Mouse (Mus musculus) embryo, embryonic 11 days (tissue): Measurements from ENCODE around the gene Unc79.

ENCODE experiments used
- DNase-seq: peaks from one replicate; pipeline ENCODE4 v3.0.0-alpha.2; 2015

The Unc79 gene

GRCm38 (mm10) chr12:103129395-103130248, 181.0 kb downstream of the Unc79 start:
- DNase-seq: no peak

DNA sequence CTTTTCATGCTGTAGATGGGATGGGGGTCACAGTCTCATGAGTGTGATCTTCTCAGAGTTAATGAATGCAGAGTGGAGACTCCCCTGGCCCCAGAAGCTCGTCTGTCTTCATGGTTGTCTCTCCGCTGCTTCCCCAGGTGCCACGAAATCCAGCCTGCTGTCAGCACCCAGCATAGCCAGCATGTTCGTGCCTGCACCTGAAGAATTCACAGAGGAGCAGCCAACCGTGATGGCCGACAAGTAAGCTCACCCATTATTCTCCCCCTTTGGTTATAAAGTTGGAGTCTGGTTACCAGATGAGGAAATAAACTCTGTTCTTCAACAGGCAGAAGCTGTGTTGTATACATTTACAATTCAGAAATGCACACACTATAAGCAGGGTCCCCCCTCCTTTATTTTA, 182.8 kb downstream of the Unc79 start:
- DNase-seq: no peak

DNA sequence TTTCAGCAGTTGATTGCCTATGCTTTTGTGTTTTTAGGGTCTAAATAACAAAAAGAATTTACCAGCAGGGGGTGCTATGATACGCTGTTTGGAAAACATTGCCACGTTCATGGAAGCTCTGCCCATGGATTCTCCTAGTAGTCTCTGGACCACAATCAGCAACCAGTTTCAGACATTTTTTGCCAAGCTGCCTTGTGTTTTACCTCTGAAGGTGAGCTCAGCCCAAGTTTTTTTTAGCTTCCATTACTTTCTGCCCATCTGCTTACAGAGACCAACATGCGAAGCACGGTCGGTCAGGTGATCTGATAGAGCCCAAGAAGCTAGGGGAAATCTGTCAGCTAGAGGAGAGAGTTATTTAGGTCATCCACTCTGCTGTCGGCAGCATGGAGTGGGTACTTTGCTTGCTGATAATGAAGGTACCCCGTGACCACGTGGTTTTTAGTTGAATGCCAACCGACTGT, 193.9 kb downstream of the Unc79 start:
- peak; percentile 93 for DNase-seq

GRCm38 (mm10) chr12:103143798-103144565, 195.3 kb downstream of the Unc79 start:
- peak; percentile 80 for DNase-seq

GRCm38 (mm10) chr12:103150247-103150646, 201.6 kb downstream of the Unc79 start:
- DNase-seq: no peak

DNA sequence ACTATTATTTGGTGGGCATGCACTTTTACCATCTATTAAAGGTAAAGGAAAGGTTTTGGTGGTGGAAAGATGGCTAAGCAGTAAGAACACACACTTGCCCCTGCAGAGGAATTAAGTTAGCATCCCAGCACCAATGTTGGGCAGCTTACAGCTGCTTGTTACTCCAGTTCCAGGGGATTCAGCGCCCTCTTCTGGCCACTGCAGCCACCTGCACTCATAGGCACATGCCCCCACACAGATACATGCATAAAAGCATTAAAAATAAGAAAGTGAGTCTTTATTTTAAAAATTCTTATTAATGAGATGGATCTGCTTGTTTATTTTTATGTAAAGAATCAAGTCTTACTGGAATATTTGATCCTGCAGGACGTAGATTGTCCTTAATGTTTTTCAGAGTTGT, 206.3 kb downstream of the Unc79 start:
- DNase-seq: no peak

GRCm38 (mm10) chr12:103155406-103155805, 206.7 kb downstream of the Unc79 start:
- DNase-seq: no peak

DNA sequence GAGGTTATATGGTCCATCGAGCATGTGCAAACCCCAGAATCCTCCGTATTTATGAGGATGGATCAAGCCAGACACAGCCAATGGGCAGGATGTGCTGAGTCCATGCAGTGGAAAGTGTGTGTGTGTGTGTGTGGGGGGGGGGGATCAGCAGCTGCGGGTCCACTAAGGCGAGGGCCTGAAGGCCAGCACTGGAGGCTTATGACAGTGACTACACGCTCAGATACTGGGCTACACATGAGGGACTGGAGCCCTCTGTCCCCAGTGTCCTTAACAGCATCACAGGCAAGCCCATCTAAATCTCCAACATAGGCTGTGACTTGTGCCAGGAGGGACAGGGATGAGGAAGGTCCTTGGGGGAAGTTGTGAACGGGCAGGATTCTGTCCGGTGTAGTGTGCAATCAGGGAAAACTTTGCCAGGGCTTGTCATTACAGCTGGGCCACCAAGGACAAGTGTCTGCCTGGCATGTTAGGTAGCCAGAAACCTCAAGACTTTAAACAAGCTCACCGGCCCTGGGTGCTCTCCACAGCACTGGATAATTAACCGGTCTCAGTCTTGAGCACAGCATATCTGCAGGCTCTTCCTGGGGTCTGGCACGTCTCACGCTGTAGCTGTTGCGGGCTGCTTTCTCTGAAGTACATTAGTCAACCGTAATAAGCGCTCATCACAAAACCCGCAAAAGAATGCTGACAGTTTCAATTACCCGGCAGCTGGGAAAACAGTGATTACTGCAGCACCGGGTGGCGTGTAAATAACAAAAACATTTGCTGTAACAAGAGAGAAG, 208.7 kb downstream of the Unc79 start:
- no peak for DNase-seq

DNA sequence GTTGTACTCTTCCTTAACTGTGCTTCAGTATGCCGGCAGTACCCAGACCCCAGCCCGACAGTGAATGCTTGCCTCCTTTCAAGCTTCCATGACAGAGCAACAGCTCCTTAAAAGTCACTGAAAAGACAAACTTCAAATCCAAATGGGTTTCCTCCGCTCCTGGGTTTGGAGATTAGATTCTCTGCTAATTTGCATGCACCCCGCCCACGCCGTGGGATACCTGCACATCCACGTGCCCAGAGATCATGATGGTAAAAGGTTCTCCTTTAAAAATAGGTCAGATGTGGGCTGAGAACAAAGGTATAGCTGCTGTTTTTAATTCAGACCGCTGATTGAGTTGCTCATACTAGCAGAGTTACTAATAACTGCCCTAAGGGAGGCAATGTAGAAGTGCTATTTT, 210.4 kb downstream of the Unc79 start:
- DNase-seq: no peak

DNA sequence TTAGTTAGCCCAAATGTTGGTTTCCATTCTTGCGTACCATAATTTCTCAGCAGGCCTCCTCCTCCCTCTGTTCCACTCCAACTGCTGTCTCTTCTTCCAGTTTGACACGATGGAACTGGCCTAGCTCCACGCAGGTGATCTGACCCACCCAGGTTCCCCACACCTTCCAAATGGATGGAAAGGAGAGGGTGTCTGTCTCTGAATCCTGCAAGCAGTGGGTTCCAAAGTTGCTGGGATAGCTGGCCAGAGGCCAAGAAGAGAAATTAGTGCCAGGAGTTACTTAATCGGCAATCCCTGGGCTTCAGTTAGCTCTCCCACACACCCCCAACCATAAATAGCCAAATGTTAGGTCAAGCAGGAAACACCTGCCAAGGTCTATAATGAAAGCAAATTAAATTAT, 212.1 kb downstream of the Unc79 start:
- DNase-seq: no peak

DNA sequence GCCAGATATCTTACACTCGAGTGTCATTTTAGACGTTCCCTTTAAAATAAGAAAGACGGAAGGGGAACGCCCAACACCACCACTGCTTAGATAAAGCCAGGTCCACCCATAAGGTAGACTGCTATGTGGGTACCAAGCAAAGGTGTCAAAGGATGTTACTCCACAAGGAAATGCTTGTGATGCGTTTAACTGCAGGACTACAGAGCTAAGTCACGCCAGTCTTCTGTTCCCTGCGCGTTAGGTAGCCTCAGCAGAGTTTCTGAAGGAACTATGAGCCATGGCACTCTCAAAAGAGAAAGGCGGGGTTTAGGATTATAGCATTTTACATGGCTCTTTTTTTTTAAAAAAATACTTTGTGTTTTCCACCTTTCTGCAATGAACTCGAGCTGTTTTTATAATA, 214.9 kb downstream of the Unc79 start:
- DNase-seq: no peak

- peak; percentile 49 for DNase-seq
These were observed 215.7 kb downstream of the Unc79 start for GRCm38 (mm10) chr12:103164101-103165030.

DNA sequence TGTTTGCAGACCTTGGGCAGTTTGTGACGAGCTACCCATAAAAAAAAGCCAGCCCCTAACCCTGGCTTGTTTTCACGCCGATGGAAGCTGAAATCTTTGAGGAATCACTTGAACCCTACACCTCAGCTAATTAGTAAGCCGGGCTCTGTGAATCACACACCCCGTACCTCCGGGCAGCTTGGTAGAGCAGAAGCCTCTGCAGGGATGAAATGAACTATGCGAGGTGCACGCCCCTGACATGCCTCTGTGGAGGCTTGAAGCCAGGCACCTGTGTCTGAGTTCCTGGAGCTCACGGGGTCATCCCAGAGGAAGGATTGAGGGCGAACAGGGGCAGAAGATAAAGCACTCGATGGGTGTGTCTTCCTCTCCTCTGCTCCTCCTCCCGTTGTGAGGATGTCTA, 220.2 kb downstream of the Unc79 start:
- DNase-seq: no peak

DNA sequence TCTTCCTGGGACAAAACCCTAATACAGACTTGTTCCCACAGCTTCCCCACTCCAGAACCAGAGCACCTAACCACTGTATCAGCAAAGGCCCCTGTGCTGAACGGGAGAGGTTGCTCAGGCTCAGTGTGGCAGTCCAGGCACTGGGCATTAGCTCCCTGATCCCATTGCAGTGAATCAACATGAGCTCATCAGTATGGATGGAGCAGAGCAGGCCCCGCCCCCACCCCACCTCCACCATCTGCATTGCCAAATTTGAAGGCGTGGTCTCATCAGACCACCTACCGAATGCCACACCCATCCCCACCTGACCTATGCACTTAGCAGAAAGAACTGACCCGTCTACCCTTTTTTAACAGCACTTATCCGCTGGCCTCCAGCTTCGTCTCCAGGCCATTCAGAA, 234.4 kb downstream of the Unc79 start:
- DNase-seq: peak; percentile 36

DNA sequence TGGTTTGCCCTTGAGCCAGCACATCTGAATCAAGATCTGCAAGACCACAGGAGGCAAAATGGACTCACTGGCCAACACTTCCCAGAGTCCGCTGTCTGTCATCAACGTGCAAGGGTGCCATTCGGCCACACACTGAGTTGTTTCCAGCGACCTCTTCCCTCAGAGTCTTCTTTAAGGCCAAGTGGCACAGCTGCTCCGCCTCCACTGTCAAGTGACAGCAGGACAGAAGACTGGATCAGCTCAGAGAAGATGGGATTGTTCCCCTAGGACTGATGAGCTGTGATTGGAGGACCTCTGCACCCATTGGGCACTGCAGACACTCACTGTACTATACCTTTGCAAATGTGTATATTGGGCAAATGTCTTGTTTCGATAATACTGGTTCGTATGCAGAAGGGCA, 238.4 kb downstream of the Unc79 start:
- no peak for DNase-seq

DNA sequence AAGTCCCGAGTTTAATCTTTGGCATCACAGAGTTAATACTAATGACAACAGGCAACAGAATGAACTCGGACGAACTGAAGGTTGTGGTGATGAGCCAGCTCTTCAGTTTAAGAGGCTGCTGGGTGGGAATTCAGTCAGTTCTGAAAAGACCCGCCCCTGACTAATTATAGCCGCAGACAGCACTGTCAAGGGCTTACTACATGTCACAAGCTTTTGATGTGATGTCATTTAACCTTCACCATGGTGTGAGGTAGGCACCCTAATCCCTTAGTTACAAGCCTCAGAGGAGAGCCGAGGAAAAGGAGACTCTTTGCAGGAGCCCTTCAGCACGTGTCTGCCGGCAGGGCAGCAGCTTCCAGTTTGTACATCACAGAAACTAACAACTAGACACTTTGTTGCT, 239.6 kb downstream of the Unc79 start:
- no peak for DNase-seq

DNA sequence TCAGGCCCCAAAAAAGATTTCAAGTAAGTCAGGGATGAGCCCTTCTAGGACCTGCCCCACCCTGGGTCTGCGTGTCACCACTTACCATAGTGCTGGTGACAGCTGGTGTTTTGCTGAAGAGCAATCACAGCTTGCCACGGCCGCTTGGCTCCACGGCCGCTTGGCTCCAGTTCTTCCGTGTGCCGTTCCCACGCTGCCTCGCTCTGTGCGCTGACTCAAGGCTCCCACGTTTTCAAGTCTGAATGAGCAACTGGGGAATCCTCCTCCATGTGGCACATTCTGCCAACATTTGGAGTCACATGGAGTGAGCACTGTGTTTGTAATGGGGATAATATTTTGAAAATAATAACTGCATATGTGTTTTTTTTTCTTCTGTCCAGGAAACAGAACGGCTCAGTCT, 241.1 kb downstream of the Unc79 start:
- DNase-seq: no peak

DNA sequence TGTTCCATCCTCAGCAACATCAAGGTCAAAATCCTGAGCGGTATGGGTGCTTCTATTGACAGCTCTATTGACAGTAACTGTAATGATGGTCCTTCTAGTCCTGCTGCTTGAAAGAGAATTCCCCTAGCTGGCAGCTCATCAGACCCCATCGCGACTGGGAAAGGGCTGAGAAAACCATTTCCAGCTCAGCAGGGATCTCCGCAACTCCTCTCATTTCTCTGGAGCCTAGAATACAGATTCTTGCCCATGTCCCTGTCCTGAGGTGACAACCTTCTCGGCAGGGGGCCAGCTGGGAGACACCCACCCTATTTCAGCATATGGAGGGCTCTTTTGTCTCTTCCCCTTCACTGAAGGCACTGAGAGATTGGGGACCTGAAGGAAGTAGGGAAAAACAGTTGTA, 244.3 kb downstream of the Unc79 start:
- DNase-seq: no peak

- peak; percentile 62 for DNase-seq
These were observed 254.2 kb downstream of the Unc79 start for GRCm38 (mm10) chr12:103202592-103203544.

- no peak for DNase-seq
These were observed 256.9 kb downstream of the Unc79 start for GRCm38 (mm10) chr12:103205561-103205960.

DNA sequence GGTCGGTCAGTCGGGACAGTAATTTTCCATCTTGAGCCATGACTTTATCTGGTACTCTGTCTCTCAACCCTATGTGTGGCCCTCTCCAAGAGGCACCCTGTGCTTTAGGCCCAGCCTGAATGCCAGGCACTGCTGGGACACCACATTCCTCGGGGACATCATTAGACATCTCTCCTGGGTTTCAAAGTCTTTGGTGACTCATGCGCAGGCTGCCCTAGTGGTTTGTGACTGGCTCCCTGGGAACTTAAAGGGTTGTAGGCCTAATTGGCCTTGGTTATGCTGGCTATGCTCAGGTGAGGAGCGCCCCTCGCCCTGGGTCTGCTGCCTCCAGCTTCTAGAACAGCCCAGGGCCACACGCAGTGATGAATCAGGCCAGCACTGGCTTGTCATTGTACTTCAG, 260.9 kb downstream of the Unc79 start:
- DNase-seq: no peak
